Mouse (Mus musculus) embryonic facial prominence, embryonic 12.5 days (tissue): Measurements from ENCODE around the gene Thada. TPM values are rescaled to one million over a fixed set of nuclear protein-coding genes. Genes with fewer than 3 reads are reported as not detected.

Experiments used
- ATAC-seq: fragments of 200-750 bp; cut with Nextera tagmentation; 2 replicates; pipeline ENCODE4 v1.8.0; 2017; ENCODE audit not compliant: insufficient number of reproducible peaks, insufficient read depth, low FRiP score, low TSS enrichment
- H3K27ac ChIP-seq: fragments of 300-500 bp; sonication (generic); 2 replicates; pipeline ENCODE4 v1.5.1; 2016; ENCODE audit warnings: mild to moderate bottlenecking
- H3K27me3 ChIP-seq: fragments of 300-500 bp; sonication (generic); 2 replicates; pipeline ENCODE4 v1.6.1; 2016; ENCODE audit warnings: mild to moderate bottlenecking, moderate library complexity
- H3K36me3 ChIP-seq: fragments of 300-500 bp; sonication (generic); 2 replicates; pipeline ENCODE4 v1.6.1; 2016; ENCODE audit warnings: mild to moderate bottlenecking
- H3K4me1 ChIP-seq: fragments of 300-500 bp; sonication (generic); 2 replicates; pipeline ENCODE4 v1.6.1; 2016
- H3K4me2 ChIP-seq: fragments of 300-500 bp; sonication (generic); replicated peaks from 2 replicates; pipeline ENCODE4 v1.6.1; 2016; ENCODE audit warnings: mild to moderate bottlenecking, moderate library complexity
- H3K4me3 ChIP-seq: fragments of 300-500 bp; sonication (generic); 2 replicates; pipeline ENCODE4 v1.5.1; 2016; ENCODE audit warnings: mild to moderate bottlenecking
- H3K9ac ChIP-seq: fragments of 300-500 bp; sonication (generic); 2 replicates; pipeline ENCODE4 v1.6.1; 2016; ENCODE audit warnings: mild to moderate bottlenecking, moderate library complexity
- H3K9me3 ChIP-seq: fragments of 300-500 bp; sonication (generic); 2 replicates; pipeline ENCODE4 v1.6.1; 2016; ENCODE audit warnings: mild to moderate bottlenecking, moderate library complexity
- WGBS: fragments of 180-500 bp; shearing (Covaris S2); methylation state at CpG from one replicate; pipeline ENCODE4 v1.1.7; 2016; 5-methylcytosine and 5-hydroxymethylcytosine counted together
- polyA plus RNA-seq: library from polyadenylated mRNA; unstranded; fragments of >200 nt; fragmentation: Nextera tagmentation; extraction: Ambion mirVana; gene quantifications from 2 replicates; pipeline ENCODE4 v1.2.1, GENCODE M21; 2016

Gene Thada
- polyA plus RNA-seq, 1 experiment from 2014 or later = 10.2 TPM

DNA sequence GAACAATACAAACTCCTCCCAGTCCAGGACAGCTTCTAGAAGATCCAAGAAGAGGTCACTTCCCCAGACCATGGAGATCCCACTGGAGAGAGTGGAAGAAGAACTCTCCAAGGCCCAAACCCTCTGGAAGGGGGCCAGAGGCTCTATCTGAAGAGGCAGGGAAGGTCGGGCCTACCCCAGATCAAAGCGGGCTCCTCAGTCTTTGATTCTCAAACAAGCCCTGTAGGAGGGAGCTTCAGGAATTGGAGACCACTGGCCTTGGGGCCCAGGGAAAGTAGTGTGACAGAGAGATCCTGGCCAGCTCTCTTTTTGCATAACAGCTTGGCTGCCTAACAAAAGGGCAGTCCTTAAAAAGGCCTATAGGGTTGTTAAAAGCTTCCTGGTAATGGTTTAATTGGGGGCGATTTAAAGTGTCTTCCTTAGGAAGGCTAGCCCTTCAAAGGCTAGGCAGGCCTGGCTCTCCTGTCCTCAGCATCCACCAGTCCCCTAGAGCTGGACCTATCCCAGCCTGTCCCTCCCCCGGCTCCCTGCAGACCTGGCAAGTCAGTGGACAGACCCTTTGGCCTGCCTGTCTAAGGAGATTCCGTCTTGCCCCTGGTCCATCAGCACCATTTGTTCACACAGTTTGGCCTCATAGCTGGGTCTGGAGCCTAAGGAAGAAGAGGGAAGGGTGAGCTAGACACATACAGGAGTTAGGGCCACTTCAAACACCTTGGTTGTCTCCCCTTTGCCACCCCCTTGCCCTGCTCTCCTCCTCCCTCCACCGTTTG is 313.6 kb downstream of the Thada start:
- Histone ChIP-seq H3K9ac (no peak overlapping the region), H3K27me3 (0 out of 2 replicates have a peak, but pooled peaks cover 13% of the 10 kb centered on the region), H3K36me3 (no peaks in the 10 kb centered on the region), H3K4me3 (no peak overlapping the region), H3K27ac (no peak overlapping the region), H3K9me3 (no peaks in the 10 kb centered on the region), H3K4me2 (no peak overlapping the region), H3K4me1 (peaks cover 23% of the 10 kb centered on the region)
- no peak for ATAC-seq
- WGBS = 40% methylated on average over 6 of the region's 6 CpGs

DNA sequence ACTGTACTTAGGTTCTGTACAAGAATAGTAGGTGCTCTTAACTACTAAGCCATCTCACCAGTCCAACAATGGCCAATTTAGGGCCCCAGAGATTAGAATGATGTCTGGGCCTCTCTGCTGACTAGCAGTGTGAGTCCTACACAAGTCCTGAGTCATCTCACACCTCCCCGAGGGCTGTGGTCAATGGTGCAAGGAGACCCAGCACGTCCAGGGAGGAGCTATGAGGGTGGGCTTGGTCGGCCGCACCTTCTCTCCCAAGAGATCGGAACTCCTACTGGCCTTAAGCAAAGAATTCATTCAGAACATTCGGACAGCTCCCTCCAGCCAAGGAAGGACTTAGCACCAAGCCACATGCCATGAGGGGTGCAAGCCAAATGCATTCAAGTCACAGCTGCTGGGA is 314.7 kb downstream of the Thada start:
- peaks cover 33% of the 10 kb centered on the region for H3K4me1 ChIP-seq
- H3K27me3 ChIP-seq = 0 out of 2 replicates have a peak, but pooled peaks cover 5% of the 10 kb centered on the region
- 66% methylated on average over 6 of the region's 6 CpGs for WGBS
- H3K36me3 ChIP-seq = no peaks in the 10 kb centered on the region
- H3K4me3 ChIP-seq = no peak overlapping the region
- no peaks in the 10 kb centered on the region for H3K9me3 ChIP-seq
- H3K27ac ChIP-seq = no peak overlapping the region
- ATAC-seq = no peak
- no peak overlapping the region for H3K9ac ChIP-seq
- H3K4me2 ChIP-seq = no peak overlapping the region

DNA sequence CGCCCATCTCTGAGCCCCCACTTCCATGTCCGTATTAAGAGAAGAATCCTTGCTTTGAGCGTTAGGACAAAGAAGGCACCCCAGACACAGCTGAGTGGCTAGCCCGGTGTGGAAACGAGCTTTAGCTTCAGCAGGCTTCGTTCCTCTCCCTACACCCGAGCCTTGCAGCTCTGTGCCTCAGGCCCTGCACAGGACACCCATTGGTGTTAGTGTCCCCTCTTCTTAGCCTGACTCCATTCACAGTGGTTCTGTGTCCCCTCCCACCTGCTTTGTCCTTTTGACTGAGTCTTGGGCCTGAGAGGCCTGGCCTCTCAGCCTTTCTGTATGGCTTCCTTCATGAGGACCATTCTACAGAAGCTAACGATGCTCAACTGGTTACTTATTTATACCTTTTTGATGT is 315.7 kb downstream of the Thada start:
- H3K9ac ChIP-seq = no peak overlapping the region
- no peak overlapping the region for H3K27ac ChIP-seq
- no peak for ATAC-seq
- H3K4me1 ChIP-seq = peaks cover 39% of the 10 kb centered on the region
- H3K36me3 ChIP-seq = no peaks in the 10 kb centered on the region
- H3K4me2 ChIP-seq = no peak overlapping the region
- no peaks in the 10 kb centered on the region for H3K27me3 ChIP-seq
- 63% methylated on average over 8 of the region's 8 CpGs for WGBS
- H3K4me3 ChIP-seq = no peak overlapping the region
- H3K9me3 ChIP-seq = no peaks in the 10 kb centered on the region

DNA sequence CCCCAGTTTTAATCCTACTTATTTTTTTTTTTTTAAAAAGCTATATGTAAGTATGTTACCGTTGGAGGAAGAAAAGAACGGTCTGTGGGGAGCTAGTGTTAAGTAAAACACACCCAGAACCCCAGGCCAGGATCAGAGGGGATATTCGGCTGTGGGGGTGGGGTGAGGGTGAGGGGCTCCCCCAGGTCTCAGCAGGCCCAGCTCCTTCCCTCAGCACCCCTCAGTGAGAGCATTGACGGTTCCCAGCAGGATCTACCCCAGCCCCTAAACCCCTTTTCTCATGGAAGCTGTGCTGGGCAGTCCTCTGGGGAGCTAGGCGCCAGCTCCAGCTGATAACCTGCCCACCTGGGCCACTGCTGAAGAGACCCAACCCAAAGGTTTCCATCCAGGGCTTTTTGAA is 316.4 kb downstream of the Thada start:
- Histone ChIP-seq H3K27me3 (no peaks in the 10 kb centered on the region), H3K9ac (no peak overlapping the region), H3K36me3 (no peaks in the 10 kb centered on the region), H3K27ac (no peak overlapping the region; the same call in 1 of the 2 replicates), H3K4me3 (no peak overlapping the region), H3K4me1 (peaks cover 40% of the 10 kb centered on the region), H3K9me3 (no peaks in the 10 kb centered on the region), H3K4me2 (no peak overlapping the region)
- ATAC-seq = no peak
- WGBS = 39% methylated on average over 5 of the region's 5 CpGs

DNA sequence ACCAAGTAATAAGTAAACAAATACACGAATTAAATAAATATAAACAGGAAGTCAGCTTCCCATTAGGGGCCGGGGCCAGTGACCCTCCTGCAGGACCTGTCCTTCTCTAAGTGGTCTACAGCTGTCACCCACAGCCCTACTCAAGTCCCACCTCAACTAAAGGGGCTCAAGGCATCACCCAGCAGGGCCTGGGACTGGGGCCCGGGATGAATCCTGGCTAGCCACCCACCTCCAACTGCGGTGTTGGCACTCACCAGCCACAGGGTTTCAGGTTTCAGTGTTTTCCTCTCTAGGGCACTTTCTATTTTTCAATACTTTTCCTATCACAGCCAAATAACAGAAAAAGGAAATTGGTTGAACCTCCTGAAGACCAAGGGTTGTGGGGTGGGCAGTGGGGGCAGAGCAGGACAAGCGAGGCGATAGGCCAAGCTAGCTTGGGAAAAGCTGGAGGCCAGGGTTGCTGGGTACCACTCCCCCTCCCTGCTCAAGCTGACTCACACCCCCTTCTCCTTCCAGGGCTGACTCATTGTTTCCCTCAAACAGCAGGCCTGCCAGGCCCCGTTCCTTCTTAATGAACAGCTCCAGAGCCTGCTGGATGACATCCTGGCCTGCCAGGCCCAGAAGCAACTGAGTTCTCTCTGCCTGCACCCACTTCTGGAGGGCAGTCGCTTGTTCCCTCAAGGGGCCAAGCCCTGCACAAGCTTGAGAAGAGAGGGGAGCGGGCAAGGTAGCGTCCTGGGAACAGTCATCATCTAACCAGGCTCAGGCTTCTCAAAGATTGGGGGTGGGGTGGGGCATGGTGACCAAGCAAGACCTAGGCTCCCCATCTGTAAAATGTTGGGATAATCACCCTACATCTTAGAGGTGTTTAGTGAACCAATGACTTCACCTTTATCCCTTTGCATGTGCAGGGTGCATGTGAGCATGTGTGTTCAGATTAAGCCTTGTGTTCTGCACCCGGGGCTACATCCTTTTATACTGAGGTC is 317.2 kb downstream of the Thada start:
- peak; percentile 45; the same call in 1 of the 2 replicates for ATAC-seq
- Histone ChIP-seq H3K4me3 (no peak overlapping the region), H3K27ac (peak overlapping the region; percentile 46), H3K4me1 (peaks cover 40% of the 10 kb centered on the region), H3K36me3 (no peaks in the 10 kb centered on the region), H3K9ac (no peak overlapping the region), H3K27me3 (no peaks in the 10 kb centered on the region), H3K9me3 (no peaks in the 10 kb centered on the region), H3K4me2 (no peak overlapping the region)
- WGBS = 25% methylated on average over 11 of the region's 11 CpGs

DNA sequence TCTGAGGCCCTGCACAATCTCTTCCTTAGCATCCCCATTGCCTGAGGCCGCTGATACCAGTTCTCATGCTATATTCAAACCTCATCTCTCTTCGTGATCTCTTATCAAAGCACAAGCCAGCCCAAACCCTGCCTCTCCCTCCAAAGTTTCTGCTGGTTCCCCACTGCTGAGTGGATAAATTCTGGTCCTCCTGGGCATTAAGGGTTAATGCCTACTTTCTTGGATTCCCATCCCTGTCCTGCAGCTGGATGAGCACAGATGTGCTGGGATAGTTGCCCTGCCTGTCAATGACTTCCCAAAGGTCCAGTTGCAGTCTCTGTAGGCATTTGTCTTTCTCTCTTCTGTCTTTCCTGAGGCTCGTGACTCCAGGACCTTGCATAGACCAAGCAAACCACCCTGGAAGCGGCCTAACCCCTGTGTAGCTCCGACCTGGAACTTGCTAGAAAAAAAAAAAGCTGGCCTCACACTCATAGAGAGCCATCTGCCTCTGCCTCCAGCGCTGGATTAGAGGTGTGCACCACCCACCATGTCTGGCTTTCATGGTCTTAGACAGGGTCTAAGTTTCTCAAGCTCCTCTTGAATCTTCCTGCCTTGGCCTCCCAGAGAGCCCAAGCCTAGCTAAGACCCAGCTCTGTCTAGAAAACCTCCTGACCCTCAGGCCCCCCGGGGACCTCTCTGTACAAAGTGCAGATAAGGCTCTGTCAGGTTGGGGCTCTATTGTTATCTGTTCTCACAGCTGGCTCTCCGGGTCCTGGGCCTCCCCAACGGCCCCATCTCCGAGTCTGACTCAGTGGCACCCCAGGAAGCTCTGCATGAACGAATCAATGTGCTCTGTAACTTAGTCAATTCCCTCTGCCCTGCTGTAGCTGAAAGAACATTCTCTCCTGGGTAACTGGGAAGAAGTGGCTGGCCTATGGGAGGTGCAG is 318.6 kb downstream of the Thada start:
- Histone ChIP-seq H3K36me3 (no peaks in the 10 kb centered on the region), H3K4me2 (no peak overlapping the region), H3K27me3 (no peaks in the 10 kb centered on the region), H3K9me3 (no peaks in the 10 kb centered on the region), H3K27ac (no peak overlapping the region), H3K4me1 (peaks cover 43% of the 10 kb centered on the region), H3K4me3 (no peak overlapping the region), H3K9ac (no peak overlapping the region)
- 48% methylated on average over 11 of the region's 11 CpGs for WGBS
- 0 out of 2 replicates have a peak, but pooled peaks have one; percentile 7 for ATAC-seq

DNA sequence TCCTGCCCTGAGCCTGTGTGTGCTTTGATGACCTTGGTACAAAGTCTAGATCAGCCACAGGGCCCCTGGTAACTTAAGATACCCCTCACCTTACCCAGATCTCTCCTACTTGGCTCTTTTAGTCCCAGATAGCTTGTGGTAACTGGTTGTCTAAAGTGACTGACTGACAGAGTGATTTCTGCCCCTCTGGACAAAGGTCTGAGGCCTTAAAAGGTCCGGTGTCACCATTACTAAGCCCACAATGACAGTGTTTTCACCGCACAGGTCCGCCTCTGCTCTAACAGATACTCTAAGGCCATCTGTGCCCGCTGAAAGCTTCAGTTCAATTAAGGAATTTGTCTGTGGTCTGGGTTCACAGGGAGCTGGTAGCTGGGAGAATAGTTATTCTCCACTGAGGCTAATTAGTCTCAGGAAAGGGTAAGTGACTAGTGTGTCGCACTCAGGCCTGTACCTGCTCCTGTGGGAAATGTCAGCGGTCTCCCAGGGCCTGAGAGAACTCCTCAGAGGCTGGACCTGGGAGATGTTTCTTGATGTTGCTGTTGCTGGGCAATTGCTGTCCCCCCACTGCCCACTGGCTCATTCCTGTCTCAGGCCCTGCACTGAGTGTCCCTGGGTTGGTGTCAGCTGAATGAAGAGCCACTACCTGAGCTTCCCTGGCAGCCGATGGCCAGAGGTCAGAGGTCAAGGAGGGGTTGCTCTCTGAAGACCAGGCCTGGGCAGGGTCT is 319.4 kb downstream of the Thada start:
- Histone ChIP-seq H3K9ac (no peak overlapping the region), H3K4me3 (no peak overlapping the region), H3K27me3 (no peaks in the 10 kb centered on the region), H3K9me3 (no peaks in the 10 kb centered on the region), H3K27ac (peak overlapping the region; percentile 46; the same call in 1 of the 2 replicates), H3K4me1 (peaks cover 43% of the 10 kb centered on the region), H3K4me2 (no peak overlapping the region), H3K36me3 (no peaks in the 10 kb centered on the region)
- no peak for ATAC-seq
- WGBS = 34% methylated on average over 7 of the region's 7 CpGs

DNA sequence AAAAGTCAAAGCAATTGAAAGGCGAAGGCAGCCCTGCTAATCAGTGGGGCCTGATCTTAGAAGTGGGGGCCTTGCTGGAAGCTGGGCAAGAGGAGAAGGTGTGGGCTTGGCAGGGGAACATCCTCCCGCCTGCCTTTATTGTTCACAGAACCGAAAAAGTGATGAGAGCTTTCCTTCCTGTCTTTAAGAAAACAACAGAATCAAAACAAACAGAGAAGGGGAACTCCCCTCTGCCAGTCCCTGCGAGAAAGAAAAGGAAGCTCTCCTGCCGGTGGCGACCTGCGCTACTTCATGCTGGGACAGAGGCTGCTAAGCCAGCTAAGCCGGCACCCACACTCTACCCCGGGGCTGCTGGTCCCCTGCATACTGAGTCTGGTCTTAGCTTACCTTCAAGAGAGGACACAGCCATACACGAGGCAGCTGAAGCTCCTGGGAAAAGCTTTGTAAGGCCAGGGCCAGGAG is 320.1 kb downstream of the Thada start:
- H3K4me2 ChIP-seq = no peak overlapping the region
- H3K27me3 ChIP-seq = no peaks in the 10 kb centered on the region
- H3K9ac ChIP-seq = no peak overlapping the region
- H3K4me1 ChIP-seq = peaks cover 46% of the 10 kb centered on the region
- H3K4me3 ChIP-seq = no peak overlapping the region
- no peaks in the 10 kb centered on the region for H3K36me3 ChIP-seq
- no peaks in the 10 kb centered on the region for H3K9me3 ChIP-seq
- peak overlapping the region; percentile 46; the same call in 1 of the 2 replicates for H3K27ac ChIP-seq
- no peak for ATAC-seq
- WGBS = 16% methylated on average over 10 of the region's 10 CpGs

DNA sequence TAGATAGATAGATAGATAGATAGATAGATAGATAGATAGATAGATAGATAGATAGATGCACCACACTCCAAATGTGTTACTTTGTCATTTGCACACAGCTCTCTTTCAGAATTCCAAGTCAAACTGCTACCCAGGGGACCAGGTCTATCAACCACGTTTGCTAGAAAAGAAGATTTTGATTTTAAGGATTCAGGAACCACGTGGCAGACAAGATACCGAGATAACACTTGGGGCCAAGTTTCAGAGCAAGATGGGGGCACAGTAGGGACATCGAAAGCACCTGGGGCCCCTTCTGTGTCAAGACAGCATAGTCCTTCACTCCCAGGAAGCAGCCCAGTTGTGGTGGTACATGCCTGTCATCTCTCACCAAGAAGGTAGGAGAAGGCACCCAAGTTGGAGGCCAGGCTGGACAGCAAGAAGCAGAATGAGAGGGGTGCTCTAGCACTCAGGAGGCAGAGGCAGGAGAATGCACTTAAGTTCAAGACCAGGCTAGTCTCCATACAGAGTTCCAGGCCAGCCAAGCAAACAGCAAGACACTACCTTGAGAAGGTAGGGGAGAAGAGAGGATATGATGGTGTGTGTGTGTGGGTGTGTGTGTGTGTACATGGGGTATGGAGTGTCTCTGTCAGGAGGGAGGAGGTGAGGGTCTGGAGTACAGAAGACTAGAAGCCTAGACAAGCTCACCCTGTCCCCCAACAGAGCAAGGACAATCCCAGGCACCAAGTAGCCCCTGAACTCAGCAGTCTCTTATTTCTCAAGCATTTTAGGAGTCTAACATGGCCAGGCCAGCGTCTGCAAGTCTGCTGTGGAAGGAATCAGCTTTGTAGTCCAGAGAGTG is 321.0 kb downstream of the Thada start:
- no peak overlapping the region for H3K4me2 ChIP-seq
- WGBS = 82% methylated on average over 5 of the region's 5 CpGs
- ATAC-seq = no peak
- H3K9me3 ChIP-seq = no peaks in the 10 kb centered on the region
- H3K27me3 ChIP-seq = no peaks in the 10 kb centered on the region
- 0 out of 2 replicates have a peak overlapping the region, but pooled peaks have one; percentile 46 for H3K27ac ChIP-seq
- H3K36me3 ChIP-seq = no peaks in the 10 kb centered on the region
- no peak overlapping the region for H3K9ac ChIP-seq
- H3K4me3 ChIP-seq = no peak overlapping the region
- peaks cover 48% of the 10 kb centered on the region for H3K4me1 ChIP-seq

DNA sequence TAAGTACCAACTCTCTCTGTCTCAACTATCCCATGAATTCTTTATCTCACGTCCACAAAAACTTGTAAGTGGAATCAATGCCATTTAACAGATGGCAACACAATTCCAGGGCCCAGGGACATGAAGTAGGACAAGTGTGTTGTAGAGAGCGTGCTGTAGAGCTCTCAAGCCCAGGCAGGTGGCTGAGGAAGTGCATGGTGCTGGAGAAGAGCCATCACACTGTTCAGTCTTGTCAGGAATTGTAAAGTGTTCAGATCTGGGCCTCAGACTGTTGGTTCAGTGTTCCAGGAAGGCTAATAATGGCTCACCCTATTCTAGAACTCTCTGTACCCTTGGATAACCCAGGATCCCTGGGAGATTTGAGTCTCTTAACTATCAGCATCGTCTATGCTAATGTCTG is 321.9 kb downstream of the Thada start:
- Histone ChIP-seq H3K4me2 (no peak overlapping the region), H3K36me3 (no peaks in the 10 kb centered on the region), H3K9me3 (no peaks in the 10 kb centered on the region), H3K27me3 (no peaks in the 10 kb centered on the region), H3K4me1 (peaks cover 43% of the 10 kb centered on the region), H3K9ac (no peak overlapping the region), H3K27ac (no peak overlapping the region), H3K4me3 (no peak overlapping the region)
- WGBS = 91% methylated on average over 3 of the region's 3 CpGs
- ATAC-seq = no peak
